Mouse (Mus musculus): ENCODE measurements around the gene Olfml2b. TPM values are rescaled to one million over a fixed set of nuclear protein-coding genes. Genes with fewer than 3 reads are reported as not detected.

Olfml2b gene
- polyA plus RNA-seq, 1 experiment from 2014 or later, result 21.9 TPM

DNA sequence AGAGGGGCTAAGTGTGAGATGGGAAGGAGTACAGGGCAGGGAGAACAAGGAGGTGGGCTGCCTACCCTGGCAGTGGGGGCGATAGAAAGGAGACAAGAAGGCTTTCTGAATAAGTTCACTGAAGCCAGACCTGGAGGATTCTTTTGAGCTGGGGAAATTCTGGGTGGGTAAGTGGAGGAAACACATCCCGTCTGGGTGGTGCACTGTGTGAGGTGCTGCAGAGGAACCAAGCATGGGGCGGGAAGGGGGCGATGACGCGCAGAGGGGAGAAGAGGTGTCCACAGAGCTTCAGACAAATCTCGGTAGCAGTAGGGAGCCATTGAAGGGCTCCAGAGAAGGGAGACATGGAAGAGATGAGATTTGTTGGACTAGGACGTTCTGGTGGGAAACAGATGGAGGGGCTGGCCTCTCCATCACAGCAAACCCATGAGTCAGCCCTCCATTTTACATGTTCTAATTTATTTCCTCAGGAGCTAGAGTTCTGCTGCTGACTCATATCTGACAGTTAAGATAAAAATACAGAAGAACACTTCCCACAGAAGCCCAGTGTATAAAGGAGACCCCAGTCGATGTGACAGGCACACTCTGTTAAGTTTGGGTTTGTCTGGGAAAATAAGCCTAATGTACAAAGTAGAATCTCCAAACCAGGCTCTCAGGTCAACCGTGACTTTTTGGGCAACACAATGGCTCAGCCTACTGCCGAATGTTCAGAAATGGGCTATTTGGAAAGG is 87.7 kb downstream of the Olfml2b start:
- H3K4me1 ChIP-seq (replicated peaks; ENCODE audit: control insufficient read depth, insufficient read depth, low read length), result no peaks in the 10 kb centered on the region
- no peak for ATAC-seq (ENCODE audit: low read depth)
- no peak overlapping the region for H3K4me3 ChIP-seq (ENCODE audit: low read length)
- H3K36me3 ChIP-seq (ENCODE audit: control insufficient read depth, insufficient read depth, low read length), result no peaks in the 10 kb centered on the region
- H3K27me3 ChIP-seq (ENCODE audit: control insufficient read depth, insufficient read depth, low read depth, low read length), result no peaks in the 10 kb centered on the region
- no peak overlapping the region for H3K27ac ChIP-seq (ENCODE audit: low read length)
- WGBS, result 73% methylated on average over 11 of the region's 11 CpGs
- H3K4me2 ChIP-seq (ENCODE audit: low read depth, low read length), result no peak overlapping the region
- H3K9me3 ChIP-seq (ENCODE audit: control insufficient read depth, low read length), result no peaks in the 10 kb centered on the region
- no peak overlapping the region for H3K9ac ChIP-seq (ENCODE audit: low read length)

Other genes starting within 250 kb of the Olfml2b start
- 7.1 and 8.8 TPM in 2 replicates for gene Nos1ap, start 54.7 kb upstream of the Olfml2b start, polyA plus RNA-seq (2015; fragmentation: Nextera tagmentation; extraction: Ambion mirVana)
- gene Atf6, start 223.2 kb downstream of the Olfml2b start, polyA plus RNA-seq (2015; fragmentation: Nextera tagmentation; extraction: Ambion mirVana), result 10.5 and 11.1 TPM in 2 replicates
- 0.20 TPM in 1 of 2 replicates, not detected in the other for gene Gm26620, start 240.5 kb downstream of the Olfml2b start, polyA plus RNA-seq (2015; fragmentation: Nextera tagmentation; extraction: Ambion mirVana)
- 29.2 and 34.7 TPM in 2 replicates for gene Dusp12, start 241.0 kb downstream of the Olfml2b start, polyA plus RNA-seq (2015; fragmentation: Nextera tagmentation; extraction: Ambion mirVana)